Mouse (Mus musculus) megakaryocyte-erythroid progenitor cell, adult 5-6 weeks (primary cell): ENCODE results near the gene Vps35l. TPM values are rescaled to one million over a fixed set of nuclear protein-coding genes. Genes with fewer than 3 reads are reported as not detected.

Source experiments
- ATAC-seq: replicated peaks from 2 replicates; pipeline ENCODE4 v1.8.0; 2016; ENCODE audit warnings: mild to moderate bottlenecking, inconsistent platforms; ENCODE audit not compliant: severe bottlenecking, poor library complexity, low FRiP score, low TSS enrichment
- total RNA-seq, 2 experiments: library from RNA; stranded (forward) in 1 of 2; stranded (reverse) in 1 of 2; fragments of 200-1000, 215-1000 nt in 1 of 2; fragments of >200 nt in 1 of 2; fragmentation: Nextera tagmentation in 1 of 2; gene quantifications; 2 replicates each; pipeline ENCODE4 v1.2.3; 2014 to 2017

Gene Vps35l
- total RNA-seq, 2 experiments from 2014 or later, result 46.6 to 52.9 TPM

DNA sequence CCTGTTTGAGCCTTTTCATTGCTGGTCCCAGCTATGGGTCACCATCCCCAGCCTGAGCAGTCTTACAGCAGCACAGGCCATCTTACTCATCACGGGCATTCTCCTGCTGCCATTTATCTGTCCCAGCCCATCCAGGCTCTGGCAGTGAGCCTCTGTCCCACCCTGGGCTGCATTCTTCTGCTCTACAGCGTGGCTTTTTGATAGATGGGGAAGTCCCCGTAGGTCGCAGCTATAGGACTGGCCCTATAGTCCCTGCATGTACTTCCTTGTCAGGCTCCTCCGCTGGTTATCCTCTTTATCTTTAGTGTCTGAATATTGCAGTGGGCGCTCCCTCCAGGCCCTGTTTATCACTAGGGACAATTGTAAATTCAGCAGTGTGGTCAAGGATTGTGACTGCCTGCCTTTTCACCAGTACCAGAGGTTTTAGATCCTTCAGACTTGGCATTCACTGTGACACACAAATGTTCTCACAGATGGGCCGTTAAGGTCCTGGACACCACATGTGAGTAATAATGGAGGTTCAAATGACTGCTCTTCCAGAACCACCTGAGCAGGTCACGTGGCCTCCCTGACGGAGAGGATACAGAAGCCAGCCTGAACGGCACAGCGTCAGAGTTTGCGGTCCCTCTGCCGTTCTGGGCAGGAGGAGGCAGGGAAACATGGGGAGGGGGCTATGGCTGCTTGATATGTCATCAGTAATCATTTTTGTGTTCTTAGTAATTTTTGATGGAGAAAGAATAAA is 11.0 kb upstream of the Vps35l start:
- peak; percentile 63 for ATAC-seq

GRCm38 (mm10) chr7:118731781-118732180 is 8.2 kb upstream of the Vps35l start:
- no peak for ATAC-seq

- no peak for ATAC-seq
Measured at GRCm38 (mm10) chr7:118733225-118733624, 6.8 kb upstream of the Vps35l start.

- no peak for ATAC-seq
Measured at GRCm38 (mm10) chr7:118738730-118739129, 1.3 kb upstream of the Vps35l start.

GRCm38 (mm10) chr7:118740532-118741338 is 709 bp downstream of the Vps35l start:
- peak; percentile 92 for ATAC-seq

GRCm38 (mm10) chr7:118742278-118742677 is 2.3 kb downstream of the Vps35l start:
- ATAC-seq, result peak; percentile 36

DNA sequence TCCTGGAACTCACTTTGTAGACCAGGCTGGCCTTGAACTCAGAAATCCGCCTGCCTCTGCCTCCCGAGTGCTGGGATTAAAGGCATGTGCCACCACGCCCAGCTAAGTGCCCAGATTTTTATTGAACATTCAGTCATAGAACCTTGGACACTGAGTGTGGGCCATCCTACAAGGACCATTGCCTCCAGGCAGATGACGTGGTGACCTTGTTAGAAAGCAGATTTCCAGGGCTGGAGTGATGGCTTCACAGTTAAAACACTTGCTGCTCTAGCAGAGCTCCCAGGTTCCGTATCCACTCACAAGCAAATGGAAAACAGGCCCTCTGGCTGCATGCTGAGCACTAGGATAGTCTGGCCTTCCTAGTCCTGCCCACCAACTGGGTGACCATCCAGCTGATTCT is 4.7 kb downstream of the Vps35l start:
- no peak for ATAC-seq

- ATAC-seq, result no peak
Measured at GRCm38 (mm10) chr7:118747891-118748672, 8.1 kb downstream of the Vps35l start.

GRCm38 (mm10) chr7:118749706-118750105 is 9.7 kb downstream of the Vps35l start:
- no peak for ATAC-seq

GRCm38 (mm10) chr7:118751625-118752024 is 11.6 kb downstream of the Vps35l start:
- ATAC-seq, result peak; percentile 64

- no peak for ATAC-seq
Measured at GRCm38 (mm10) chr7:118755756-118756155, 15.7 kb downstream of the Vps35l start.

- ATAC-seq, result peak; percentile 88
Measured at GRCm38 (mm10) chr7:118756490-118757265, 16.7 kb downstream of the Vps35l start.

- no peak for ATAC-seq
Measured at GRCm38 (mm10) chr7:118758369-118758768, 18.3 kb downstream of the Vps35l start.

- ATAC-seq, result peak; percentile 27
Measured at GRCm38 (mm10) chr7:118759372-118759771, 19.3 kb downstream of the Vps35l start.

GRCm38 (mm10) chr7:118763939-118764338 is 23.9 kb downstream of the Vps35l start:
- ATAC-seq, result no peak

DNA sequence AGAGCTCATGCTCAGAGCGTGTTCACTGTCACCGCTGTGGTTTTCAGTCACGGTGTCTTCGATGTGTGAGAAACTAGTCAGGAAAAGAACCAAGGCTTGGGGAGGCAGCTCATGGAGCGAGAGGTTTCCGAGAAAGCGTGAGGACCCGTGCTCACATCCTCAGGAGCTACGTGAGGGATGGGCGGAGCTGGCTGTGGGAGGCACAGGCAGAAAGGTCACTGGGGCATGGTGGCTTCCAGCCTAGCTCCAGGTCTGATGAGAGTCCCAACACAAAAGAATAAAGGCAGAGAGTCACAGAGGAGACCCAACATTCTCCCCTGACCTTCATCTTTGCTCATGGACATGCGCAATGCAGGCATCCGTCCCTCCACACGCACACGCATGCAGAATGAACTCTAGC is 24.7 kb downstream of the Vps35l start:
- ATAC-seq, result no peak

DNA sequence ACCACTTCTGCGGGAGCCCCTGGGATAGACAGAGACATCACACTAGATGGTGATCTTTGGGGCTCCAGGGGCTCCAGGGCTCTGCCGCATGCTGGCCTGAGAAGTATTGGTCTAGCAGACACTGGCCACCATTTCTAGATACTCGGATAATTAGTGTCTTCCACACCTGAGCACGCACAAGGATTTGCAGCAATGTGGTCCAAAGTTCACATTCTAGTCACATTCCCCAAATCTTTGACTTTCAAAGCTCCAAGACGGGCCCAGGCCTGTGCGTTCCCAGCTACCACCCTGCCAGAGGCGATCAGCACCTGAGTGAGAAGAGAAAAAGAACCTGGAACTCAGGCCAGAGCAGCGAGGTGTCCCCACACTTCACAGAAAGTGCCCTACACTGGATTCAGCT is 25.6 kb downstream of the Vps35l start:
- ATAC-seq, result no peak

- peak; percentile 73 for ATAC-seq
Measured at GRCm38 (mm10) chr7:118766119-118766833, 26.2 kb downstream of the Vps35l start.

- no peak for ATAC-seq
Measured at GRCm38 (mm10) chr7:118766834-118767224, 26.8 kb downstream of the Vps35l start.
